Mouse (Mus musculus) heart, adult 2 months (tissue): ENCODE results near the gene Map3k20.

Experiments
- CTCF ChIP-seq: fragments of 200-600 bp; IDR thresholded peaks from 2 replicates; pipeline ENCODE4 v1.8.1; 2022; ENCODE audit warnings: antibody characterized with exemption, mild to moderate bottlenecking, moderate library complexity
- POLR2A ChIP-seq: fragments of 200-500 bp; IDR thresholded peaks from 2 replicates; pipeline ENCODE4 v1.6.1; 2011; ENCODE audit warnings: mild to moderate bottlenecking, low read depth, low read length, control low read depth; ENCODE audit not compliant: insufficient read depth

DNA sequence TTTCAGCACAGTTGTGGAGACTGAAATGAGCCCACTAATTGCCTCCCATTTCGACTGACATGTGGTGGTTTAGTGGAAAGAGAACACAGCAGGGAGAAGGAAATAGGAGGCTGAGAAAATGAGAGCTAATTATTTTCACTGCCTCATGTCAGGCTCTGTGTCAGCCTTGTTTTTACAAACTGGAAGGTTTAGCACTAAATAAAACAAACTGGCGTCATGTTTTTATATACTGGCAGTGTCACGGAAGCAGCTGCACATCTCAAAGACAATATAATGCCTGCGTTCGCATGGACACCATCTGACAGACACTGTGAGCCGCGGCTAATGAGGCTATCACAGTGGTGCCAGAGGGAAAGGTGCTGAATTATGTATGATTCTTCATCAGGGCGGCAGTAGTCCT is 141.3 kb downstream of the Map3k20 start:
- TF ChIP-seq POLR2A, result no peak
- TF ChIP-seq CTCF, result no peak
